Mouse (Mus musculus): Measurements from ENCODE around the gene Abca12.

Gene Abca12

GRCm38 (mm10) chr1:71414810-71415209 lies at the start of gene Abca12:
Gene Abca12 (minus strand): TSS chr1:71414910.
- no peak for DNase-seq (ENCODE audit: inconsistent ontology term)

- DNase-seq (ENCODE audit: inconsistent ontology term) = peak; percentile 58
Observed at GRCm38 (mm10) chr1:71457961-71458360, 43.3 kb upstream of the Abca12 start.

GRCm38 (mm10) chr1:71447424-71447823 lies 32.7 kb upstream of the Abca12 start:
- DNase-seq (ENCODE audit: inconsistent ontology term) = no peak

- no peak for DNase-seq (ENCODE audit: inconsistent ontology term)
Observed at GRCm38 (mm10) chr1:71421741-71422333, 7.1 kb upstream of the Abca12 start.

GRCm38 (mm10) chr1:71418467-71418866 lies 3.8 kb upstream of the Abca12 start:
- no peak for DNase-seq (ENCODE audit: inconsistent ontology term)

- DNase-seq (ENCODE audit: inconsistent ontology term) = no peak
Observed at GRCm38 (mm10) chr1:71417951-71418350, 3.2 kb upstream of the Abca12 start.

- DNase-seq (ENCODE audit: inconsistent ontology term) = no peak
Observed at GRCm38 (mm10) chr1:71414084-71414483, 626 bp downstream of the Abca12 start.

GRCm38 (mm10) chr1:71413114-71413513 lies 1.6 kb downstream of the Abca12 start:
- no peak for DNase-seq (ENCODE audit: inconsistent ontology term)

- no peak for DNase-seq (ENCODE audit: inconsistent ontology term)
Observed at GRCm38 (mm10) chr1:71407711-71408110, 7.0 kb downstream of the Abca12 start.

GRCm38 (mm10) chr1:71397635-71398034 lies 17.1 kb downstream of the Abca12 start:
- DNase-seq (ENCODE audit: inconsistent ontology term) = no peak

GRCm38 (mm10) chr1:71396105-71396504 lies 18.6 kb downstream of the Abca12 start:
- no peak for DNase-seq (ENCODE audit: inconsistent ontology term)

- DNase-seq (ENCODE audit: inconsistent ontology term) = no peak
Observed at GRCm38 (mm10) chr1:71394177-71394576, 20.5 kb downstream of the Abca12 start.

- peak; percentile 86 for DNase-seq (ENCODE audit: inconsistent ontology term)
Observed at GRCm38 (mm10) chr1:71393489-71393888, 21.2 kb downstream of the Abca12 start.

- DNase-seq (ENCODE audit: inconsistent ontology term) = no peak
Observed at GRCm38 (mm10) chr1:71392463-71392862, 22.2 kb downstream of the Abca12 start.

- no peak for DNase-seq (ENCODE audit: inconsistent ontology term)
Observed at GRCm38 (mm10) chr1:71386593-71386992, 28.1 kb downstream of the Abca12 start.

GRCm38 (mm10) chr1:71384098-71384497 lies 30.6 kb downstream of the Abca12 start:
- no peak for DNase-seq (ENCODE audit: inconsistent ontology term)

- DNase-seq (ENCODE audit: inconsistent ontology term) = no peak
Observed at GRCm38 (mm10) chr1:71373090-71373489, 41.6 kb downstream of the Abca12 start.

- no peak for DNase-seq (ENCODE audit: inconsistent ontology term)
Observed at GRCm38 (mm10) chr1:71370266-71370665, 44.4 kb downstream of the Abca12 start.

GRCm38 (mm10) chr1:71367770-71368169 lies 46.9 kb downstream of the Abca12 start:
- no peak for DNase-seq (ENCODE audit: inconsistent ontology term)

GRCm38 (mm10) chr1:71342861-71343554 lies 71.7 kb downstream of the Abca12 start:
- DNase-seq (ENCODE audit: inconsistent ontology term) = no peak

GRCm38 (mm10) chr1:71342261-71342594 lies 72.5 kb downstream of the Abca12 start:
- DNase-seq (ENCODE audit: inconsistent ontology term) = peak; percentile 49

GRCm38 (mm10) chr1:71341370-71342260 lies 73.1 kb downstream of the Abca12 start:
- peak; percentile 48 for DNase-seq (ENCODE audit: inconsistent ontology term)

Data from Muller cell, postnatal 12 days (primary cell).